ENCODE assay signal across 7 mouse cellular contexts in genomic region chr16:91962894-91963555, GRCm38 (mm10).
DNase-seq lines count a peak whose midpoint lies in the region; ATAC-seq and TF ChIP-seq lines count a peak whose summit lies in the region.

No protein-coding gene starts in this region.

- peak overlapping the region; percentile 35 for H3K4me2 ChIP-seq in forebrain, postnatal 0 days (ENCODE audit: low read depth)
- H3K4me2 ChIP-seq in neural tube, embryonic 13.5 days: peak overlapping the region; percentile 47

- H3K4me1 ChIP-seq in forebrain, postnatal 0 days (ENCODE audit: insufficient read depth): peaks cover 17% of the 10 kb centered on the region
- peaks cover 31% of the 10 kb centered on the region for H3K4me1 ChIP-seq in neural tube, embryonic 13.5 days (replicated peaks)

- peak; percentile 62 for DNase-seq in right cerebral cortex, adult 18-20 months
- DNase-seq in right cerebral cortex, postnatal 14 days: no peak
- peak; percentile 85 for DNase-seq in forebrain, postnatal 0 days
- DNase-seq in layer of hippocampus, adult 8-10 months (ENCODE audit: low spot score in 2 of 2): peak; percentile 38 to 56
- no peak for DNase-seq in lung, postnatal 10 days

- ATAC-seq in forebrain, postnatal 0 days: peak; percentile 98
- peak; percentile 97 for ATAC-seq in neural tube, embryonic 13.5 days (ENCODE audit: low read depth)
- ATAC-seq in erythroid progenitor cell, adult 5-6 weeks (replicated peaks; ENCODE audit: low FRiP score, poor library complexity, severe bottlenecking): no peak

- H3K9me3 ChIP-seq in forebrain, postnatal 0 days (ENCODE audit: low read length): no peaks in the 10 kb centered on the region
- no peaks in the 10 kb centered on the region for H3K9me3 ChIP-seq in neural tube, embryonic 13.5 days

- no peaks in the 10 kb centered on the region for H3K36me3 ChIP-seq in forebrain, postnatal 0 days (ENCODE audit: insufficient read depth)
- no peaks in the 10 kb centered on the region for H3K36me3 ChIP-seq in neural tube, embryonic 13.5 days

- TF ChIP-seq CTCF in forebrain, postnatal 0 days (IDR thresholded peaks at IDR 0.05; ENCODE audit: low read depth): no peak

- peak overlapping the region; percentile 31; the same call in 1 of the 2 replicates for H3K9ac ChIP-seq in forebrain, postnatal 0 days
- H3K9ac ChIP-seq in neural tube, embryonic 13.5 days: peak overlapping the region; percentile 56

- peak overlapping the region; percentile 86 for H3K27ac ChIP-seq in forebrain, postnatal 0 days (ENCODE audit: low read depth, low read length)
- H3K27ac ChIP-seq in neural tube, embryonic 13.5 days (replicated peaks): peak overlapping the region; percentile 92

- no peaks in the 10 kb centered on the region for H3K27me3 ChIP-seq in forebrain, postnatal 0 days (ENCODE audit: insufficient read depth, low read length)
- H3K27me3 ChIP-seq in neural tube, embryonic 13.5 days: no peaks in the 10 kb centered on the region

- H3K4me3 ChIP-seq in forebrain, postnatal 0 days (ENCODE audit: low read depth, low read length): no peak overlapping the region
- H3K4me3 ChIP-seq in neural tube, embryonic 13.5 days: no peak overlapping the region

- WGBS in forebrain, postnatal 0 days: 8% methylated on average over 14 of the region's 14 CpGs
- 22% methylated on average over 14 of the region's 14 CpGs for whole genome bisulfite sequencing in neural tube, embryonic 13.5 days

Comparison
In these comparisons a context has a peak if more than half of its experiments do, and no peak if none do; other contexts are left out.
1. DNase-seq: peak in right cerebral cortex, adult 18-20 months (single experiment), forebrain, postnatal 0 days (single experiment) and layer of hippocampus, adult 8-10 months (2 of 2); none in right cerebral cortex, postnatal 14 days (single experiment) and lung, postnatal 10 days (single experiment).